ENCODE assay signal across 30 mouse cellular contexts in the genomic region with DNA sequence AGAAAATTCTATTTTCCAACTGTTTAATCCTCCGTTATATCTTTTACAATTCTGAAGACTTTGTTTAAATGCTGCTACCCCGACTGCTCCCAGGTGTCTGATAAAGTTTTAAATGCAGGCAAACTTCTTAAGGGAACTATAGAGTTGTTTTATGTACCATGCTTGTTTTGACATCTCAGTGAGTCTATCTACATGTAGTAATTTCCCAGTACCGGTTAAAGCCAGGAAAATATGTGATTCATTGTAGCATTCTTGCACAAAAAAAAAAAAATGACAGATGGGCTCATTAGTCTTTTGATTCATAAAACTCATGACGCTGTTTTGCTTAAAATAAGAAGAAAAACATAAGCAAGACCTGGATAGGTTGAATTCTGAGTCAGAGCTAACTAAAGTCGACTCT. TPM values are rescaled to one million over a fixed set of nuclear protein-coding genes. Genes with fewer than 3 reads are reported as not detected.
"Had no signal": no experiment of that assay in that cellular context is flagged by ENCODE, and none has a peak within 500 bp of the region (broad histone marks: within the 10 kb centered on the region; RNA-seq: fewer than 3 reads in every experiment).

No protein-coding gene starts in this region.

- H3K36me3 ChIP-seq: liver, embryonic 13.5 days; midbrain, embryonic 12.5 days; midbrain, embryonic 15.5 days; neural tube, embryonic 12.5 days; neural tube, embryonic 15.5 days had no signal

- H3K4me2 ChIP-seq: liver, embryonic 13.5 days; midbrain, embryonic 12.5 days; midbrain, embryonic 15.5 days; neural tube, embryonic 12.5 days; neural tube, embryonic 15.5 days had no signal

- H3K27ac ChIP-seq: layer of hippocampus, adult 2 months; left cerebral cortex, adult 2 months; liver, embryonic 13.5 days; midbrain, embryonic 12.5 days; midbrain, embryonic 15.5 days; neural tube, embryonic 12.5 days; neural tube, embryonic 15.5 days; stomach, postnatal 0 days had no signal

- DNase-seq: kidney, postnatal 10 days; kidney, postnatal 36 days; layer of hippocampus, postnatal 36 days; liver, embryonic 13.5 days; lung, adult 2 months; lung, postnatal 14 days; lung, postnatal 4 days; right cerebral cortex, adult 18-20 months; right cerebral cortex, postnatal 14 days; right cerebral cortex, postnatal 4 days; thymus, adult 2 months; thymus, postnatal 14 days; thymus, postnatal 4 days had no signal

- H3K9ac ChIP-seq: liver, embryonic 13.5 days; midbrain, embryonic 12.5 days; midbrain, embryonic 15.5 days; neural tube, embryonic 12.5 days; neural tube, embryonic 15.5 days had no signal

- H3K9me3 ChIP-seq: liver, embryonic 13.5 days; midbrain, embryonic 12.5 days; midbrain, embryonic 15.5 days; neural tube, embryonic 12.5 days; neural tube, embryonic 15.5 days had no signal

- H3K4me3 ChIP-seq: layer of hippocampus, adult 2 months; left cerebral cortex, adult 2 months; liver, embryonic 13.5 days; midbrain, embryonic 12.5 days; midbrain, embryonic 15.5 days; neural tube, embryonic 12.5 days; neural tube, embryonic 15.5 days had no signal

- H3K4me1 ChIP-seq: liver, embryonic 13.5 days; midbrain, embryonic 12.5 days; midbrain, embryonic 15.5 days; neural tube, embryonic 12.5 days; neural tube, embryonic 15.5 days had no signal

- ATAC-seq: midbrain, embryonic 15.5 days had no signal

- H3K27me3 ChIP-seq: liver, embryonic 13.5 days; midbrain, embryonic 12.5 days; midbrain, embryonic 15.5 days; neural tube, embryonic 12.5 days; neural tube, embryonic 15.5 days had no signal

RNA-seq across cellular contexts. Expression of gene Tmprss15, which starts 18.1 kb away (rescaled TPM):
- total RNA-seq: layer of hippocampus, adult 2 months; layer of hippocampus, postnatal 10 days; layer of hippocampus, postnatal 36 days; left cerebral cortex, adult 2 months; left cerebral cortex, postnatal 10 days; left cerebral cortex, postnatal 36 days; liver, adult 2 months; megakaryocyte progenitor cell, adult 5-6 weeks had no signal
- polyA plus RNA-seq: kidney, embryonic 14.5 days; limb, embryonic 14.5 days; liver, adult 2 months; liver, embryonic 13.5 days; liver, embryonic 16.5 days; lung, adult 2 months; lung, embryonic 16.5 days; midbrain, embryonic 12.5 days; midbrain, embryonic 15.5 days; neural tube, embryonic 12.5 days; neural tube, embryonic 15.5 days; stomach, embryonic 14.5 days had no signal
